Mouse (Mus musculus): Measurements from ENCODE around the gene Jpt1. TPM values are rescaled to one million over a fixed set of nuclear protein-coding genes. Genes with fewer than 3 reads are reported as not detected.
"Not testable (repeated sequence)": the region's sequence is repeated elsewhere in the genome, so short reads cannot be mapped to it uniquely, and the experiment has no call there.

Gene Jpt1
- 100 to 1,000 TPM; 134 to 165 TPM for total RNA-seq (2021)

GRCm38 (mm10) chr11:115514238-115514663 lies at the start of gene Jpt1:
TSS of gene Jpt1 (minus strand) at chr11:115514387.
- DNase-seq (ENCODE audit: extremely low spot score in 1 of 2, low spot score in 1 of 2), result peak; percentile 91 to 97

DNA sequence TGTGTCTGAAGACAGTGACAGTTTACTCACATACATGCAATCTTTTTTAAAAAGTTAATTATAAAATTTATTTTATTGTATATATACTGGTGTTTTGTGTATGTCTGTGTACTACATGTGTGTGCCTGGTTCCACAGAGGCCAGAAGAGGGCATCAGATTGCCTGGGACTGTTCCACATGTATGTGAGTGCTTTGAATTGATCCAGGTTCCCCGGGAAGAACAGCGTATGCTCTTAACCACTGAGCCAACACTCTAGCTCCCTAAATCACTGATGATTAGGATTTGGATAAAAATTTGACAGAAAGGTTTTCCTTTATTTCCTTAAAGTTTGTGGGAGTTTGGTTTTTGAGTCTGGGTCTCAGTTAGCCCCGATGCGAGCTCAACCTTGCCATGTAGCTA lies 49.2 kb upstream of the Jpt1 start:
- DNase-seq (ENCODE audit: extremely low spot score in 1 of 2, low spot score in 1 of 2), result no peak

GRCm38 (mm10) chr11:115555717-115556116 lies 41.5 kb upstream of the Jpt1 start:
- DNase-seq (ENCODE audit: extremely low spot score in 1 of 2, low spot score in 1 of 2), result no peak

DNA sequence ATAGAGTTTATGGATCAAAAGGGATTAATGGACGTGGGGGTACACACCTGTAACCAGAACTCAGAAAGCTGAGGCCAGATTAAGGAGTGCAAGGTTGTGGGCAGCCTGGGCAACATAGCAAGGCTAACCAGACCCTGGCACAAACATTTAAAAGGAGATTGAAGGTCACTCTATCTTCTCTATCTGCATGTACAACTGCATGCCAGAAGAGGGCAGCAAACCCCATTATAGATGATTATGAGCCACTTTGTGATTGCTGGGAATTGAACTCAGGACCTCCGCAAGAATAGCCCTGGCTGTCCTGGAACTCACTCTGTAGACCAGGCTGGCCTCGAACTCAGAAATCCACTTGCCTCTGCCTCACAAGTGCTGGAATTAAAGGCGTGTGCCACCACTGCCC lies 38.6 kb upstream of the Jpt1 start:
- DNase-seq (ENCODE audit: extremely low spot score in 1 of 2, low spot score in 1 of 2), result no peak

GRCm38 (mm10) chr11:115543571-115543970 lies 29.4 kb upstream of the Jpt1 start:
- no peak for DNase-seq (ENCODE audit: extremely low spot score in 1 of 2, low spot score in 1 of 2)

DNA sequence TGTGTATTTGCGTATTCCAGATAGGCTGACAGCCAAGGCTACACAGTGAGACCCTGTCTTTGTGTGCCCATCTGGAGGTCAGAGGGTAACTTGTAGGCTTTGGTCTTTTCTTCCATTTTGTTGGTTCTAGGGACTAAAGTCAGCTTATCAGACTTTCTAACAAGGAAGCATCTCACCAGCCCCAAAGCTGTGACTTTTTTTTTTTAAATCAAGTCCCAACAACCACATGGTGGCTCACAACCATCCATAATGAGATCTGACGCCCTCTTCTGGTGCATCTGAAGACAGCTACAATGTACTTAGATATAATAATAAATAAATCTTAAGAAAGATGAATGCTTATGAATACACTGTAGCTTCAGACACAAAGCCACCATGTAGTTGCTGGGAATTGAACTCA lies 23.9 kb upstream of the Jpt1 start:
- no peak for DNase-seq (ENCODE audit: extremely low spot score in 1 of 2, low spot score in 1 of 2)

- DNase-seq (ENCODE audit: extremely low spot score in 1 of 2, low spot score in 1 of 2), result no peak
Measured at GRCm38 (mm10) chr11:115536856-115537568, 22.8 kb upstream of the Jpt1 start.

GRCm38 (mm10) chr11:115536038-115536681 lies 22.0 kb upstream of the Jpt1 start, which contains the start of gene Sumo2:
TSS of gene Sumo2 (minus strand) at chr11:115536276.
- DNase-seq (ENCODE audit: extremely low spot score in 1 of 2, low spot score in 1 of 2), result peak; percentile 97 to 98

DNA sequence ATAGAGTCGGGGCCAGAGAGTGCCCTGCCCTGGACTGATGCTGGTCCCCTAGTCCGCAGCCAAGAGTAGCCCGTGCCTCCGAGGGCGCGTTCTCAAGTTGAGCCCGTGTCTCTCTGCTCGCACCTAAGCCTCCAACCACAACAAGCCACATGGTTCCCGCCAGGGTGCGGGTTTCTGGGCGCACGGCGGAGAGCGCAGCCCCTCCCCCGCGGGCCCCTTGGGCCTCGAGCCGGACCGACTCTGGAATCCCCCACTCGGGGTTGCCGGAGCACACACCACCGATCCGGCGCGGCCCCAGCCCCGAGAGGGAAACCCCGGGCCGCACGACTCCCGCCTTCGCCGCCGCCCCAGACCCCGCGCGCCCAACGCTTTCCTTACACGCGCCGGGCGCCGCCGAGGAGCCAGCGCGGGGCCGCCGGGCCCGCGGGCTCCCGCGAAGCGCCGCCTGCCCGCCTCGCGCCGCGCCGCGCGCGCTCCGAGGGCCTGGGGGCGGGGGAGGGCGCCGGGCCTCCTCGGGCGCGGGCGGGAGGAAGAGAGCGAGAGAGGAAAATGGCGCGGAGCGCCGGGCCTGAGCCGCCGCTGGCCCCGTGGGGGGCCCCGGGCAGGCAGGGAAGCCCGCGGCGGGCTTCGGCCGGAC lies 21.3 kb upstream of the Jpt1 start:
- peak; percentile 30 to 54 for DNase-seq (ENCODE audit: extremely low spot score in 1 of 2, low spot score in 1 of 2)

DNA sequence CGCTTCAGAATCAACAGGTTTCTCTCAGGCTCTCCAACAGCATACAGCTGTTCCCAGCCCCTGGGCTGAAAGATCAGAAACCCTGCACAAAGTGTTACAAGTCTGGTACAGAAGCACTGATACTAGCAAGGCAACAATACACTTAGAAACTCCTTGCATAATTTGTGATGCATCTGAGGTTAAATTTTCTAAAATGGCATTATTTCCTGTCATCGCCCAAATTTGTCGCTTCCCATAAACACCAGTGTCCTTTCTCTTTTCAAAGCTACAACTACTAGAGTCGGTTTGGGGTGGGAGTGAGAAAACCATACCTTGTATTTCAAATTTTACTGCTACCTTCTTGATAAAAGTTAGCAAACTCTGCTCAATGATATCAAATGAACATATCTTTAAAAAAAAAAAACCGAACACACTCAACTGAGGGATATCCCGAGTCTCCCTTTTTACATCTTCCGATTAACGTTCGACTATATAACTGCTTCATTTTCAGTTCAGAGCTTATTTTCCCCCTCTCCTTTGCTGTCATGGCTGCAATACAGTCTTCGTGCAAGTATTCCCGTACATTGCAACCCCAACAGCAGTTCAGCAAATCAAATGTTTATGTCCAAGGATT lies 20.7 kb upstream of the Jpt1 start:
- no peak for DNase-seq (ENCODE audit: extremely low spot score in 1 of 2, low spot score in 1 of 2)

GRCm38 (mm10) chr11:115526446-115526845 lies 12.3 kb upstream of the Jpt1 start:
- not testable (repeated sequence) for DNase-seq (ENCODE audit: extremely low spot score in 1 of 2, low spot score in 1 of 2)

GRCm38 (mm10) chr11:115522703-115523102 lies 8.5 kb upstream of the Jpt1 start:
- no peak for DNase-seq (ENCODE audit: extremely low spot score in 1 of 2, low spot score in 1 of 2)

DNA sequence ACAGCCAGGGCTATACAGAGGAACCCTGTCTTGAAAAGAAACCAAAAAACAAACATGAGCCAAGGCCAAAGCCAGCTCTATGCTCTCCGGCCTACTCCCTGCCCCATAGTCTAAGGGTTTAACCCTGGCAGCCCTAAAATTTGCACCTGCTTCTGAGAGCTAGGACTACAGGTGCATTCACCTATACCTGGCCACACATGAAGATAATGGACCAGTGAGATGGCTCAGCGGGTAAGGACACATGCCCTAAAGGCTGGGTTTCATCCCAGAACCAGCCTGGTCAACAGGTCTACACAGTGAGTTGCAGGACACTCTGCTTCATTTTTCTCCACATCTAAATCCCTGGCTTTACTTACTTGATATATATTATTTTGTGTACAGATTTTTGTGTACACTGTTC lies 8.1 kb upstream of the Jpt1 start:
- DNase-seq (ENCODE audit: extremely low spot score in 1 of 2, low spot score in 1 of 2), result no peak

DNA sequence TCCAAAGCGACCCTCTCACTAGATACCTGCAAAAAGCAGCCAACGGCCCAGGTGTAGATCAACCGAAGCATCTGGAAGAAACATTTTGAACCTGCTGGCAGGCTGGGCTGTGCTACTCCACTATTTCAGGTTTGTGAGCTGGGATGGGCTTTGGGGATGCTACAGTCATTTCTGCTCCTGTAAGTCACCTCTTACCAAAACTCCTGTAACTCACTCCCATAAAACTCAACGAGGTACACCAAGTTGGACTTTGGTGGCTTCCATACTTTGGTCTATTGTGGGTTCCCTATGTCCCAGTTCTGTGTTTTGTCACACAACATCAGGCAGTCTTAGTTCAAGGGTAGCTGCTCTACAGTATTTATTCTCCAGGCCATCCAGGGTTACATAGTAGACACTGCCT lies 6.9 kb upstream of the Jpt1 start:
- no peak for DNase-seq (ENCODE audit: extremely low spot score in 1 of 2, low spot score in 1 of 2)

DNA sequence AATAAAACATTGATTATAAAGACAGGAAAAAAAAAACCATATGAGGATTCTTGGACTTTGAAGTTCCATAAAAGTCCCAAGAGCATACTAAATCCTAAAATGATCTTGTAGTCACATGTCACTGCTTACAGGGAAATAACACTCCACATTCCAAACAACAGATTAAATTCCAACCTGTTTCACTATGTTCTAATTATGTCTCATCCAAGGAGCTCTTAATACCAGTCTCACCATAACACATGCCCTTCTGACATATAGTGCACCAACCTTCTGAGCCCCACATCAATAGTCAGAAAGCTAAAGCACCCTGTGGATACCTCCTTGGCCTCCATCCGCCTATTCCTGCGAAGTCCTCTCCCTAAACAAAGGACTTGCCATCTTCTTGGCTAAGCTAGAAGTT lies 6.0 kb upstream of the Jpt1 start:
- no peak for DNase-seq (ENCODE audit: extremely low spot score in 1 of 2, low spot score in 1 of 2)

DNA sequence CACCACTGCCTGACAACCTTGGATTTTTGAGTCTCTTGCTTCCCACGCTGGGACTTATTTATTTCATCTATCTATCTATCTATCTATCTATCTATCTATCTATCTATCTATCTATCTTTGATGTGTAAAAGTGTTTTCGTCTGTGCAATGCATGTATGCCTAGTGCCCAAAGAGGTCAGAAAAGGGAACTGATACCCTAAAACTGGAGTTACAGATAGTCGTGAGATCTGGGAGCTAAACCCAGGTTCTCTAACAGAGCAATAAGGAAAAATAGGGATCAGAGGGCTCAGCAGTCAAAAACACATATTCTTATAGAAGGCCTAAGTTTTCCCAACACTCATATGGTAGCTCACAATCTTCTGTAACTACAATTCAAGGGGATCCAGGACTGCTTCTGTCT lies 5.4 kb upstream of the Jpt1 start:
- no peak for DNase-seq (ENCODE audit: extremely low spot score in 1 of 2, low spot score in 1 of 2)

- no peak for DNase-seq (ENCODE audit: extremely low spot score in 1 of 2, low spot score in 1 of 2)
Measured at GRCm38 (mm10) chr11:115518693-115519092, 4.5 kb upstream of the Jpt1 start.

DNA sequence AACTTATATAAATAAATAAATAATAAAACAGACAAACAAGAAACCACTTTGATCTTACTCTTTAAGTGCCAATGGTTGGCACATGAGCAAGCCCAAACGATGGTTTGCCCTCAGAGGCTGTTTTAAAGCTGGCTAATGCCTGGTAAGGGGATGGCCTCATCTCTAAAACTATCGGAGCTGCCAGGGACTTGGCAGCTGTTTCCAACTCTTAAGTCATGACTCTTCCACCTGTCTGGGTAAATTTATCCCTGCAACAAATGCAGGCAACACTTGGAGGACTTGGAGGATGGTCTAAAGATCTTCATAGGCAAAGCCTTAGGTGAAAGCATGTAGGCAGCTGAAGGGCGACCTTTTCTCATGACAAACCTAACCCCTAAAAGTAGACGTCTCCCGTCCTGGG lies 2.8 kb upstream of the Jpt1 start:
- no peak for DNase-seq (ENCODE audit: extremely low spot score in 1 of 2, low spot score in 1 of 2)

GRCm38 (mm10) chr11:115515021-115515420 lies 834 bp upstream of the Jpt1 start:
- no peak for DNase-seq (ENCODE audit: extremely low spot score in 1 of 2, low spot score in 1 of 2)

DNA sequence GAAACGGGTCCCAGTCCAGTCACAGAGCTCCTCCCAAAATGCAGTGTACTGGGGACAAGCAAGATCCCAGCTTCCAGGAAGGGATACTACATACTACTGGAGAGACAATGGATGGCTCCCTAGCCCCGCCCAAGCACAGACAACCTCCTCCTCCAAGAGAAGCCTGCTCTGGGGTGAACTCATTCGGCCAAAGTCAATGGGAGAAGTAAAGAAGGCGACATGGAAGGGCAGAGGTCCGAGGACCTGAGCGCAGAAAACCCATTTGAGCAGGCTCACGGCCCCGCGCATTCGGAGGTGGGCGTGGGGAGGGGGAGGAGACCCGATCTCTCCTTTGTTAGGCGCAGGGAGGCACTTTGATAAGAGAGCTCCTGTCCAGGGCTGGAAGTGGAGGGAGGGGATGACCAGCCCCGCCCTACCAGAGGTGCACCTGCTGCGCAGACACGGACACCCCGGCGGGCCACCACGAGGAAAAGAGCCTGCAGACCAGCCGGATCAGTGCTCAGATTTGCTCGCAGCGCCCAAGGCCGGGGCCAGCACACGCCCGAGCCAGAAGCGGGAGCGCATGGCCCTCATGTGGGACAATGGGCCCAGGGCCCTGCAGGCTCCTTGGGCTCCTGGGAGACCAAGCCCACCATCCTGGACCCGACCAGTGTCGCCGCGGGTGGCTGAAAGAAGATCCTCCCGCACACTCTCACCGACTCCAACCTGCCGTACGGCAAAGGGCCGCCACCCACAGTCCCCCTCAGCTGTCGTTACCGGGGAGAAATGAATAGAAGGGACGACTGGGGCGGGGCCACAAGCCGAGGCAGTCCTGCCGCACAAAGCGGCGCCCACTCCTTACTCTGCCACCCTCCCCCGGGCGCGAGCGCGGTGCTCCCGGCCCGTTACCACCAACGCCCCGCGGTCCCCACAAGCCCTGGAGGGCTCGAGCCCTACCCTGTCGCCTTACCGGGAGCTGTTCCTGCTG lies 633 bp downstream of the Jpt1 start:
- DNase-seq (ENCODE audit: extremely low spot score in 1 of 2, low spot score in 1 of 2), result no peak

All from layer of hippocampus, postnatal 25 days (tissue).